Mouse (Mus musculus) small intestine, adult 2 months (tissue): ENCODE measurements at regions not wholly inside any gene's neighbourhood (a gene's known extent, or its start where the extent isn't known, plus 50 kb on each side); places are given as distances from the start of the nearest gene placed in this dataset.

Source experiments
- CTCF ChIP-seq: fragments of 200-500 bp; IDR thresholded peaks from 2 replicates; pipeline ENCODE4 v1.5.1; 2012; ENCODE audit warnings: low read depth, mild to moderate bottlenecking, control low read depth, inconsistent platforms, low read length, moderate library complexity, mixed read lengths; ENCODE audit not compliant: insufficient replicate concordance, insufficient read length; ENCODE audit errors: extremely low read depth
- POLR2A ChIP-seq: fragments of 200-500 bp; IDR thresholded peaks from 2 replicates; pipeline ENCODE4 v1.6.1; 2012; ENCODE audit warnings: low read depth, mild to moderate bottlenecking, control low read depth, inconsistent platforms, low read length, moderate library complexity

GRCm38 (mm10) chr8:80328676-80329075, 164.9 kb upstream of the Gypa start:
- TF ChIP-seq CTCF (no peak), POLR2A (no peak)
